Mouse (Mus musculus): ENCODE data around the gene Chic2. TPM values are rescaled to one million over a fixed set of nuclear protein-coding genes. Genes with fewer than 3 reads are reported as not detected.

Gene Chic2
- total and polyA plus RNA-seq, 3 experiments, result 33.4 to 100 (median 41.1) TPM

GRCm38 (mm10) chr5:75070132-75070531, 25.6 kb upstream of the Chic2 start:
- Histone ChIP-seq H3K4me1 (ENCODE audit: control insufficient read depth in 1 of 2, insufficient read depth in 2 of 2, low read length in 2 of 2) (no peaks in the 10 kb centered on the region), H3K4me3 (ENCODE audit: control insufficient read depth in 1 of 2, insufficient read depth in 1 of 2, low read depth in 2 of 2, low read length in 2 of 2) (no peak overlapping the region), H3K27me3 (ENCODE audit: control insufficient read depth in 1 of 2, insufficient read depth in 2 of 2, low read length in 2 of 2) (peaks cover 2 to 11% of the 10 kb centered on the region in 2 experiments; a peak in 2 of 4 replicates), H3K9me3 (replicated peaks; ENCODE audit: insufficient read depth, low read length) (no peaks in the 10 kb centered on the region), H3K36me3 (ENCODE audit: control insufficient read depth in 1 of 2, insufficient read depth in 2 of 2, low read length in 2 of 2) (no peaks in the 10 kb centered on the region), H3K27ac (ENCODE audit: control insufficient read depth, low read depth, low read length) (no peak overlapping the region), H3K79me2 (ENCODE audit: control insufficient read depth, insufficient read depth, low read length, poor library complexity) (no peaks in the 10 kb centered on the region), H3K9ac (ENCODE audit: control insufficient read depth, low read depth, low read length, poor library complexity, severe bottlenecking) (no peak overlapping the region)
- DNase-seq (ENCODE audit: low read depth, low spot score), result no peak
- TF ChIP-seq KAT2A (conservative IDR thresholded peaks at IDR 0.05; ENCODE audit: low read depth, low read length) (no peak), EP300 (IDR thresholded peaks at IDR 0.05; ENCODE audit: low read depth in 1 of 2, low read length in 2 of 2) (no peak), NELFE (IDR thresholded peaks at IDR 0.05; ENCODE audit: low read depth, low read length) (no peak), MAFK (IDR thresholded peaks at IDR 0.05; ENCODE audit: borderline replicate concordance, low read depth, low read length) (no peak), RCOR1 (IDR thresholded peaks at IDR 0.05; ENCODE audit: low read depth, low read length) (no peak), USF1 (IDR thresholded peaks at IDR 0.05; ENCODE audit: low read depth, low read length) (no peak), JUND (IDR thresholded peaks at IDR 0.05; ENCODE audit: low read depth, low read length) (no peak), POLR2AphosphoS5 (IDR thresholded peaks at IDR 0.05; ENCODE audit: borderline replicate concordance, low read depth, low read length) (no peak), CHD1 (IDR thresholded peaks at IDR 0.05; ENCODE audit: low read depth, low read length) (no peak), MYC (IDR thresholded peaks at IDR 0.05; ENCODE audit: low read depth, low read length) (no peak), ZMIZ1 (IDR thresholded peaks at IDR 0.05; ENCODE audit: low read depth, low read length) (no peak)

DNA sequence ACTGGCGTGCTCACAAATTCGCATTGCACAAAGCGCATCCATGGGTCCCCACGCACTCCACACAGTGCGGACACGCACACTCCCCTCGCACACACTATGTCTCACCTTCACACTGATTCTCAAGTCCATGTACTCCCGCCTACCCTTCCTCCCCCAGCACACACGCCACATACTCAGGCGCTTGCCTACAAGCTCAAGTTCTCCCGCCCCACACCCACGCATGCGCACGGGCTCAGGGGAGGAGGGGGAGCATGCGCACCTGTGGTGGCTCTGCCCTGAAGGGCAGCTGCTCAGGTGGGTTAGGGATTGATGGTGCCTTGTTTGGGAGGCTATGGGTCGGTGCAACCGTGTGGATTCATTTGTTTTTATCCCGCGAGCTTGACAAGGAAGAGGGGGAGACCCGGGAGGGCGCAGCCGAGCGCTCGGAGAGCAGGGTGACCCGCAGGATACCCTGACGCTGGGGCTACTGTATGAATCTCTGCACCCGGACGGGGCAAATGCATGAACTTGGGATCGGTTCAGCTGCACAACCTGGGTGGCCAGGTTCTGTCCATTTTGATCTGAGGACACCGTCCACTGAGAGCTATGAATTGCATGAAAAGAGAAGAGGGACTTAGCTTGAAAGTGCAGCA, 22.7 kb upstream of the Chic2 start:
- no peak for DNase-seq (ENCODE audit: low read depth, low spot score)
- no peak overlapping the region for H3K4me3 ChIP-seq (ENCODE audit: control insufficient read depth in 1 of 2, insufficient read depth in 1 of 2, low read depth in 2 of 2, low read length in 2 of 2)
- peaks cover 2 to 5% of the 10 kb centered on the region in 2 experiments; a peak in 2 of 4 replicates for H3K27me3 ChIP-seq (ENCODE audit: control insufficient read depth in 1 of 2, insufficient read depth in 2 of 2, low read length in 2 of 2)
- no peak overlapping the region for H3K27ac ChIP-seq (ENCODE audit: control insufficient read depth, low read depth, low read length)
- TF ChIP-seq ZKSCAN1 (IDR thresholded peaks at IDR 0.05; ENCODE audit: low read depth, low read length) (no peak), POLR2AphosphoS5 (IDR thresholded peaks at IDR 0.05; ENCODE audit: borderline replicate concordance, low read depth, low read length) (no peak), POLR2A (IDR thresholded peaks at IDR 0.05; ENCODE audit: control insufficient read depth in 1 of 2, insufficient read depth in 1 of 2, low read depth in 1 of 2, low read length in 2 of 2, poor library complexity in 1 of 2) (no peak)
- no peaks in the 10 kb centered on the region for H3K9me3 ChIP-seq (replicated peaks; ENCODE audit: insufficient read depth, low read length)
- H3K79me2 ChIP-seq (ENCODE audit: control insufficient read depth, insufficient read depth, low read length, poor library complexity), result no peaks in the 10 kb centered on the region
- H3K4me1 ChIP-seq (ENCODE audit: control insufficient read depth in 1 of 2, insufficient read depth in 2 of 2, low read length in 2 of 2), result no peaks in the 10 kb centered on the region
- no peak overlapping the region for H3K9ac ChIP-seq (ENCODE audit: control insufficient read depth, low read depth, low read length, poor library complexity, severe bottlenecking)
- H3K36me3 ChIP-seq (ENCODE audit: control insufficient read depth in 1 of 2, insufficient read depth in 2 of 2, low read length in 2 of 2), result no peaks in the 10 kb centered on the region

DNA sequence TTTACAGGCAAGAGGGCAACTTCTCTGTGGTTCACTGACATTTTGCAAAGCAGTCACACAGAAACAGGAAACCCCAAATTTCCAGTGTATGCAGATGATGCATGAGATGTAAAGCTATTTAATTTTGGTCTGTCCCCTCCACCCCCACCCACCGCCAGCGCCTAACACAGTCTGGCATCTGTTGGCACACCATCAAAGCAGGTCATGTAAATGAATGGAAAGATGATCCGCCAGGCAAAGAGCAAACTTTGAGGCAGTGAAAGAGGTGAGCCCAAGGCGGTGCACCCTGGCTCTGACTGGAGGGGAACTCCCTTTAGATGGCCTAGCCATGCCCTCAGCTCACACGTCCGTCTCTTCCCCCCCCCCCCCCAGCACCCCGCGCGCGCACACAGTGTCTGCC, 22.1 kb upstream of the Chic2 start:
- Histone ChIP-seq H3K9me3 (replicated peaks; ENCODE audit: insufficient read depth, low read length) (no peaks in the 10 kb centered on the region), H3K27ac (ENCODE audit: control insufficient read depth, low read depth, low read length) (no peak overlapping the region), H3K79me2 (ENCODE audit: control insufficient read depth, insufficient read depth, low read length, poor library complexity) (no peaks in the 10 kb centered on the region), H3K9ac (ENCODE audit: control insufficient read depth, low read depth, low read length, poor library complexity, severe bottlenecking) (no peak overlapping the region), H3K27me3 (ENCODE audit: control insufficient read depth in 1 of 2, insufficient read depth in 2 of 2, low read length in 2 of 2) (peaks cover 2 to 3% of the 10 kb centered on the region in 2 experiments; a peak in 2 of 4 replicates), H3K4me1 (ENCODE audit: control insufficient read depth in 1 of 2, insufficient read depth in 2 of 2, low read length in 2 of 2) (no peaks in the 10 kb centered on the region), H3K4me3 (ENCODE audit: control insufficient read depth in 1 of 2, insufficient read depth in 1 of 2, low read depth in 2 of 2, low read length in 2 of 2) (no peak overlapping the region), H3K36me3 (ENCODE audit: control insufficient read depth in 1 of 2, insufficient read depth in 2 of 2, low read length in 2 of 2) (no peaks in the 10 kb centered on the region)
- no peak for TF ChIP-seq SIN3A (IDR thresholded peaks at IDR 0.05; ENCODE audit: low read length)
- no peak for TF ChIP-seq MEF2A (IDR thresholded peaks at IDR 0.05; ENCODE audit: extremely low read depth, insufficient replicate concordance, low read depth, low read length, poor library complexity, severe bottlenecking)
- TF ChIP-seq RCOR1 (IDR thresholded peaks at IDR 0.05; ENCODE audit: low read depth, low read length), result no peak
- no peak for TF ChIP-seq USF1 (IDR thresholded peaks at IDR 0.05; ENCODE audit: low read depth, low read length)
- TF ChIP-seq GABPA (IDR thresholded peaks at IDR 0.05; ENCODE audit: low read depth, low read length), result no peak
- TF ChIP-seq ZC3H11A (IDR thresholded peaks at IDR 0.05; ENCODE audit: low read depth, low read length), result no peak
- TF ChIP-seq CTCF (IDR thresholded peaks at IDR 0.05 in 2 of 3, conservative IDR thresholded peaks at IDR 0.05 in 1 of 3; ENCODE audit: control insufficient read depth in 1 of 3, insufficient read depth in 1 of 3, low read depth in 2 of 3, low read length in 3 of 3, poor library complexity in 1 of 3, severe bottlenecking in 1 of 3), result no peak
- TF ChIP-seq MAX (IDR thresholded peaks at IDR 0.05; ENCODE audit: low read length), result no peak
- TF ChIP-seq RAD21 (IDR thresholded peaks at IDR 0.05; ENCODE audit: low read depth, low read length), result no peak
- no peak for TF ChIP-seq ZKSCAN1 (IDR thresholded peaks at IDR 0.05; ENCODE audit: low read depth, low read length)
- no peak for TF ChIP-seq SMC3 (IDR thresholded peaks at IDR 0.05; ENCODE audit: low read depth, low read length)
- no peak for TF ChIP-seq ETS1 (IDR thresholded peaks at IDR 0.05; ENCODE audit: low read depth, low read length)
- no peak for TF ChIP-seq MAZ (IDR thresholded peaks at IDR 0.05; ENCODE audit: low read depth, low read length)
- TF ChIP-seq MYC (IDR thresholded peaks at IDR 0.05; ENCODE audit: low read depth, low read length), result no peak
- no peak for TF ChIP-seq NRF1 (IDR thresholded peaks at IDR 0.05; ENCODE audit: insufficient read depth, low read depth, low read length, poor library complexity, severe bottlenecking)
- TF ChIP-seq EP300 (IDR thresholded peaks at IDR 0.05; ENCODE audit: low read depth in 1 of 2, low read length in 2 of 2), result no peak
- DNase-seq (ENCODE audit: low read depth, low spot score), result no peak

All from MEL (cell line).